ENCODE assay signal across 8 mouse cellular contexts in genomic region chr9:54738376-54738775, GRCm38 (mm10). TPM values are rescaled to one million over a fixed set of nuclear protein-coding genes. Genes with fewer than 3 reads are reported as not detected.
A peak's percentile ranks its signal among the peaks of the same experiment; 100 is the strongest.
DNase-seq lines count a peak whose midpoint lies in the region; ATAC-seq and TF ChIP-seq lines count a peak whose summit lies in the region.

No protein-coding gene starts in this region.

- ATAC-seq in liver, embryonic 11.5 days (replicated peaks; ENCODE audit: low FRiP score), result no peak
- peak; percentile 64 for ATAC-seq in hindbrain, embryonic 16.5 days
- no peak for ATAC-seq in liver, embryonic 14.5 days (ENCODE audit: insufficient read depth)

- no peak for TF ChIP-seq EP300 in liver, embryonic 14.5 days (IDR thresholded peaks at IDR 0.05; ENCODE audit: low read depth)

- peaks cover 7% of the 10 kb centered on the region; the same call in 1 of the 2 replicates for H3K4me1 ChIP-seq in liver, adult 2 months (ENCODE audit: control insufficient read depth, insufficient read depth, low read length)
- no peaks in the 10 kb centered on the region; the same call in 1 of the 2 replicates for H3K4me1 ChIP-seq in liver, embryonic 11.5 days (replicated peaks; ENCODE audit: control insufficient read depth, insufficient read depth, low read length)
- peaks cover 9% of the 10 kb centered on the region for H3K4me1 ChIP-seq in hindbrain, embryonic 16.5 days (ENCODE audit: control insufficient read depth, insufficient read depth, low read depth, low read length)
- H3K4me1 ChIP-seq in liver, embryonic 14.5 days (replicated peaks; ENCODE audit: control insufficient read depth in 2 of 2, insufficient read depth in 2 of 2, low read length in 1 of 2), result peaks cover 7 to 8% of the 10 kb centered on the region in 2 experiments

- no peak overlapping the region for H3K4me3 ChIP-seq in liver, adult 2 months (ENCODE audit: insufficient read depth, low read depth, low read length)
- H3K4me3 ChIP-seq in liver, embryonic 11.5 days (ENCODE audit: low read depth, low read length), result no peak overlapping the region
- no peak overlapping the region for H3K4me3 ChIP-seq in hindbrain, embryonic 16.5 days (ENCODE audit: low read length)
- H3K4me3 ChIP-seq in liver, embryonic 14.5 days (ENCODE audit: insufficient read depth in 1 of 2, low read depth in 2 of 2, low read length in 2 of 2), result no peak overlapping the region

- H3K9me3 ChIP-seq in liver, embryonic 11.5 days (ENCODE audit: control insufficient read depth, low read length), result no peaks in the 10 kb centered on the region
- H3K9me3 ChIP-seq in hindbrain, embryonic 16.5 days (ENCODE audit: control insufficient read depth, low read length), result no peaks in the 10 kb centered on the region
- no peaks in the 10 kb centered on the region for H3K9me3 ChIP-seq in liver, embryonic 14.5 days (ENCODE audit: control insufficient read depth, low read length)

- no peaks in the 10 kb centered on the region for H3K36me3 ChIP-seq in liver, adult 2 months (ENCODE audit: control insufficient read depth, insufficient read depth, low read length)
- no peaks in the 10 kb centered on the region for H3K36me3 ChIP-seq in liver, embryonic 11.5 days (ENCODE audit: control insufficient read depth, insufficient read depth, low read length)
- H3K36me3 ChIP-seq in hindbrain, embryonic 16.5 days (ENCODE audit: control insufficient read depth, insufficient read depth, low read length), result no peaks in the 10 kb centered on the region
- no peaks in the 10 kb centered on the region for H3K36me3 ChIP-seq in liver, embryonic 14.5 days (replicated peaks; ENCODE audit: control insufficient read depth, insufficient read depth, low read depth)

- TF ChIP-seq CTCF in liver, adult 2 months (IDR thresholded peaks at IDR 0.05; ENCODE audit: low read depth, low read length), result peak; percentile 65
- TF ChIP-seq CTCF in liver, embryonic 14.5 days (IDR thresholded peaks at IDR 0.05; ENCODE audit: low read depth), result peak; percentile 68

- H3K27ac ChIP-seq in liver, adult 2 months (replicated peaks; ENCODE audit: insufficient read depth, low read depth, low read length), result no peak overlapping the region
- no peak overlapping the region for H3K27ac ChIP-seq in liver, embryonic 11.5 days (ENCODE audit: low read depth, low read length)
- H3K27ac ChIP-seq in hindbrain, embryonic 16.5 days (ENCODE audit: low read depth, low read length), result no peak overlapping the region
- H3K27ac ChIP-seq in liver, embryonic 14.5 days, result no peak overlapping the region

- no peaks in the 10 kb centered on the region for H3K27me3 ChIP-seq in liver, adult 2 months (ENCODE audit: control insufficient read depth, insufficient read depth, low read length)
- H3K27me3 ChIP-seq in liver, embryonic 11.5 days (replicated peaks; ENCODE audit: control insufficient read depth, insufficient read depth, low read length), result no peaks in the 10 kb centered on the region
- no peaks in the 10 kb centered on the region for H3K27me3 ChIP-seq in hindbrain, embryonic 16.5 days (replicated peaks; ENCODE audit: control insufficient read depth, insufficient read depth, low read length)
- H3K27me3 ChIP-seq in liver, embryonic 14.5 days (ENCODE audit: control insufficient read depth, insufficient read depth, low read length), result no peaks in the 10 kb centered on the region

- 45% methylated on average over 3 of the region's 3 CpGs for WGBS in liver, adult 2 months
- 37% methylated on average over 3 of the region's 3 CpGs for WGBS in liver, embryonic 11.5 days
- 7% methylated on average over 3 of the region's 3 CpGs for WGBS in hindbrain, embryonic 16.5 days
- WGBS in liver, embryonic 14.5 days (ENCODE audit: insufficient replicate concordance), result 29% methylated on average over 3 of the region's 3 CpGs

- no peaks in the 10 kb centered on the region for H3K79me2 ChIP-seq in liver, adult 2 months (ENCODE audit: control insufficient read depth, insufficient read depth, low read length)

- DNase-seq in liver, adult 2 months (ENCODE audit: extremely low read depth, low read depth, low spot score), result no peak
- DNase-seq in liver, embryonic 11.5 days (ENCODE audit: low spot score), result no peak
- DNase-seq in ZHBTc4 (ENCODE audit: low read depth, low spot score), result peak; percentile 78
- peak; percentile 86 for DNase-seq in embryo, embryonic 11 days
- no peak for DNase-seq in liver, embryonic 14.5 days (ENCODE audit: low read depth in 3 of 3, low spot score in 3 of 3)
- DNase-seq in right cerebral cortex, postnatal 14 days, result peak; percentile 54
- DNase-seq in natural killer cell, adult 2 months (ENCODE audit: low spot score in 2 of 2), result no peak

- H3K9ac ChIP-seq in liver, adult 2 months (ENCODE audit: low read depth, low read length), result no peak overlapping the region
- H3K9ac ChIP-seq in liver, embryonic 11.5 days (ENCODE audit: low read depth, low read length), result no peak overlapping the region; the same call in 1 of the 2 replicates
- H3K9ac ChIP-seq in hindbrain, embryonic 16.5 days (ENCODE audit: low read depth, low read length), result no peak overlapping the region
- H3K9ac ChIP-seq in liver, embryonic 14.5 days (replicated peaks), result no peak overlapping the region

- no peak overlapping the region for H3K4me2 ChIP-seq in liver, embryonic 11.5 days
- no peak overlapping the region for H3K4me2 ChIP-seq in hindbrain, embryonic 16.5 days (ENCODE audit: low read length)
- no peak overlapping the region for H3K4me2 ChIP-seq in liver, embryonic 14.5 days (ENCODE audit: low read depth)

- TF ChIP-seq POLR2A in liver, adult 2 months (IDR thresholded peaks at IDR 0.05; ENCODE audit: extremely low read depth, insufficient read depth, low read length), result no peak

RNA-seq across cellular contexts. Expression of gene Wdr61, which starts 4.1 kb away (rescaled TPM):
- total RNA-seq in liver, adult 2 months (2014; rRNA removed), result 83.5 and 86.2 TPM in 2 replicates
- polyA plus RNA-seq in liver, adult 2 months (2012; rRNA removed), result 38.4 and 38.6 TPM in 2 replicates
- polyA plus RNA-seq in liver, embryonic 11.5 days (2014; fragmentation: Nextera tagmentation; extraction: Ambion mirVana), result 198 and 203 TPM in 2 replicates
- 90.1 and 93.3 TPM in 2 replicates for polyA plus RNA-seq in hindbrain, embryonic 16.5 days (2015; fragmentation: Nextera tagmentation; extraction: Ambion mirVana)
- polyA plus RNA-seq in liver, embryonic 14.5 days (2012; rRNA removed), result 34.8 and 50.6 TPM in 2 replicates
- 106 and 108 TPM in 2 replicates for polyA plus RNA-seq in liver, embryonic 14.5 days (2014; fragmentation: Nextera tagmentation; extraction: Ambion mirVana)

RNA-seq across cellular contexts. Expression of gene Crabp1, which starts 26.2 kb away (rescaled TPM):
- not detected in 2 replicates for total RNA-seq in liver, adult 2 months (2014; rRNA removed)
- polyA plus RNA-seq in liver, adult 2 months (2012; rRNA removed), result not detected in 2 replicates
- polyA plus RNA-seq in liver, embryonic 11.5 days (2014; fragmentation: Nextera tagmentation; extraction: Ambion mirVana), result 37.0 and 40.0 TPM in 2 replicates
- 225 and 236 TPM in 2 replicates for polyA plus RNA-seq in hindbrain, embryonic 16.5 days (2015; fragmentation: Nextera tagmentation; extraction: Ambion mirVana)
- polyA plus RNA-seq in liver, embryonic 14.5 days (2012; rRNA removed), result 0.78 and 0.99 TPM in 2 replicates
- polyA plus RNA-seq in liver, embryonic 14.5 days (2014; fragmentation: Nextera tagmentation; extraction: Ambion mirVana), result 0.17 and 0.66 TPM in 2 replicates

RNA-seq across cellular contexts. Expression of gene Dnaja4, which starts 39.7 kb away (rescaled TPM):
- total RNA-seq in liver, adult 2 months (2014; rRNA removed), result 2.7 and 3.5 TPM in 2 replicates
- polyA plus RNA-seq in liver, adult 2 months (2012; rRNA removed), result 1.3 and 2.2 TPM in 2 replicates
- 11.7 and 13.2 TPM in 2 replicates for polyA plus RNA-seq in liver, embryonic 11.5 days (2014; fragmentation: Nextera tagmentation; extraction: Ambion mirVana)
- 9.1 and 10.0 TPM in 2 replicates for polyA plus RNA-seq in hindbrain, embryonic 16.5 days (2015; fragmentation: Nextera tagmentation; extraction: Ambion mirVana)
- 11.9 and 16.4 TPM in 2 replicates for polyA plus RNA-seq in liver, embryonic 14.5 days (2012; rRNA removed)
- polyA plus RNA-seq in liver, embryonic 14.5 days (2014; fragmentation: Nextera tagmentation; extraction: Ambion mirVana), result 20.1 and 20.3 TPM in 2 replicates

Comparison
In these comparisons a context has a peak if more than half of its experiments do, and no peak if none do; other contexts are left out.
1. RNA of gene Crabp1, which starts 26.2 kb away (polyA plus RNA-seq): 225 to 236 TPM in hindbrain, embryonic 16.5 days and 37.0 to 40.0 TPM in liver, embryonic 11.5 days; 0.17 to 0.99 TPM in liver, embryonic 14.5 days and not detected in liver, adult 2 months; every median in the first group is over 10 times any median in the second.
2. DNase-seq: peak in ZHBTc4 (single experiment), embryo, embryonic 11 days (single experiment) and right cerebral cortex, postnatal 14 days (single experiment); none in liver, adult 2 months (single experiment), liver, embryonic 11.5 days (single experiment), liver, embryonic 14.5 days (0 of 3) and natural killer cell, adult 2 months (0 of 2).